Mouse (Mus musculus): ENCODE results near the gene Sh3gl2. TPM values are rescaled to one million over a fixed set of nuclear protein-coding genes. Genes with fewer than 3 reads are reported as not detected.
A peak's percentile ranks its signal among the peaks of the same experiment; 100 is the strongest.

The Sh3gl2 gene
- 17.1 and 17.5 TPM in 2 replicates for polyA plus RNA-seq (2014; fragmentation: Nextera tagmentation; extraction: Ambion mirVana)

DNA sequence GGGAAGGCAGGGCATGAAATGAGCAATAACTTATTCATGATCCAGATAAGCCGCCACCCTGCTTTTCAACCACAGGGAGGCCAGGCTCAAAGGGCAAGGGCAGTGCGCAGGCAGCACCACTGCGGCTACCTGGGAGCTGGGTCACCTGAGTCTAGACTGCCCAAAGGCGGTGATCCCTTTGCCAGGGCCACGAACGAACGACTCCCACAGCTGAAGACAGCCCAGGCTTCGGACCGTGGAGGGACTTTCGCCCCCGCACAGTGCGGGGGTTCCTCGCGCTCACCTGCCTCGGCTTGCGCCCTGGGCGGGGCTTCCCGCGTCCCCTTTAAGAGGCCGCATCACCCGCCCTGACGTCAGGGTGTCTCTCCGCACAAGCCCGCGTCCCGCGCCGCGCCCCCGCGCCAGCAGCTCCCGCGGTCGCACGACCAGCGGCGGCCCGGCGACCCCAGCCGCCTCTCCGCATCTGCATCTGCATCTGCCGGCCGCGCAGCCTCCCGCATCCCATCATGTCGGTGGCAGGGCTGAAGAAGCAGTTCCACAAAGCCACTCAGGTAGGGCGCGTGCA, at the start of gene Sh3gl2:
Gene Sh3gl2 (plus strand): TSS at position 56 of the 565 bp plus-strand sequence.
- Histone ChIP-seq H3K4me3 (ENCODE audit: low read depth, low read length) (peak within 1 kb of the TSS; percentile 53), H3K9me3 (ENCODE audit: control insufficient read depth, low read length) (no peaks in the 10 kb centered on the region), H3K27ac (ENCODE audit: low read depth) (peak within 1 kb of the TSS; percentile 30; the same call in 1 of the 2 replicates), H3K4me1 (replicated peaks; ENCODE audit: control insufficient read depth, insufficient read depth, low read length) (no peaks in the 10 kb centered on the region), H3K36me3 (ENCODE audit: control insufficient read depth, insufficient read depth, low read length) (no peaks in the 10 kb centered on the region), H3K9ac (ENCODE audit: low read length) (peak within 1 kb of the TSS; percentile 51), H3K27me3 (replicated peaks; ENCODE audit: control insufficient read depth, insufficient read depth, low read length) (peaks cover 42% of the 10 kb centered on the region), H3K4me2 (ENCODE audit: low read length) (peak within 1 kb of the TSS; percentile 86)
- WGBS, result under 1% methylated on average over 48 of the region's 48 CpGs
- DNase-seq (ENCODE audit: low spot score) (peak; percentile 87), ATAC-seq (replicated peaks; ENCODE audit: low FRiP score, low TSS enrichment, low read depth) (peak; percentile 92)

- Histone ChIP-seq H3K4me3 (ENCODE audit: low read depth, low read length) (no peak overlapping the region), H3K9me3 (ENCODE audit: control insufficient read depth, low read length) (no peaks in the 10 kb centered on the region), H3K4me1 (replicated peaks; ENCODE audit: control insufficient read depth, insufficient read depth, low read length) (no peaks in the 10 kb centered on the region), H3K9ac (ENCODE audit: low read length) (no peak overlapping the region), H3K27ac (ENCODE audit: low read depth) (no peak overlapping the region), H3K27me3 (replicated peaks; ENCODE audit: control insufficient read depth, insufficient read depth, low read length) (no peaks in the 10 kb centered on the region), H3K4me2 (ENCODE audit: low read length) (no peak overlapping the region), H3K36me3 (ENCODE audit: control insufficient read depth, insufficient read depth, low read length) (no peaks in the 10 kb centered on the region)
- WGBS, result 64% methylated on average over 4 of the region's 4 CpGs
- no peak for DNase-seq (ENCODE audit: low spot score)
- no peak for ATAC-seq (replicated peaks; ENCODE audit: low FRiP score, low TSS enrichment, low read depth)
These were observed 43.8 kb upstream of the Sh3gl2 start for GRCm38 (mm10) chr4:85161156-85161555.

DNA sequence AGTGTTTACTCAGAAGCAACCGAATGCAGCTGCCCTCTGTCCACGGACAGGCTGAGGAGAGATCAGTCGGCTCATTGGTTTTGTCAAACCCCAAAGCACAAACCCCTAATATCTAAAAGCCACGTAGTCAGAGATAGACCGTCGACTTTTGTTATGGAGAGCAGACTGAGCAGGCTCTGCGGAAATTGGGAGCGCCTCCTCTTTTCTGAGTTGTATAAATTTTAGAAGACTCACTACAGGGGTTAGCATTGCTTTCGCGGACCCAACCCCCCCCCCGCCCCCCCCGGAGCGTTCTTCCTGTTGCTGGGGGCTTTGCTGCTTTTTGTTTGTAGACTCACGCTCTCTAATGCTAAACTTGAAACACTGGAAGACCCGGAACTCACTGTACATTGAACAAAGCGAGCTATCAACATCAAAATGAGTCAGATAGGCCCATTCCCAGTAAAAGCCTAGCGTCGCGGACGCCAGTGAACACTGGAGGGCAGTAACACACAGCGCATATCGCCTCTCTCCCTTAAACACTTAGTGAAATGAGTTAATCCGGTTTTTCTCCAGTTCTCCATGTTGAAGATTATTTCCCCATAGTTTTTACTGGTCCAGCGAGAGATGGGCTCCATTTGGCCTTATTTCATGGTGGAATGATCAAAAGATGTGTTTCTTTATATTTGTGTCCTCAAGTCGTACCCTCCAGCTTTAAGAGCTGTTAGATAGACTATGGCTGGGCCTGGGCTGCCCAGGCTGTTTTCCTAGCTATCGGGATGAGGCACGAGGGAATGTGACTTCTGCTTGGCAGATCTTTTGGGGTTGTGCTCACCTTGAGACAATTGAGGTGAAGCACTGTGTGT, 42.2 kb upstream of the Sh3gl2 start:
- no peaks in the 10 kb centered on the region for H3K36me3 ChIP-seq (ENCODE audit: control insufficient read depth, insufficient read depth, low read length)
- H3K4me3 ChIP-seq (ENCODE audit: low read depth, low read length), result no peak overlapping the region
- no peaks in the 10 kb centered on the region for H3K27me3 ChIP-seq (replicated peaks; ENCODE audit: control insufficient read depth, insufficient read depth, low read length)
- no peaks in the 10 kb centered on the region for H3K4me1 ChIP-seq (replicated peaks; ENCODE audit: control insufficient read depth, insufficient read depth, low read length)
- H3K27ac ChIP-seq (ENCODE audit: low read depth), result no peak overlapping the region
- no peak overlapping the region for H3K9ac ChIP-seq (ENCODE audit: low read length)
- ATAC-seq (replicated peaks; ENCODE audit: low FRiP score, low TSS enrichment, low read depth) (peak; percentile 75; the same call in 1 of the 2 replicates), DNase-seq (ENCODE audit: low spot score) (peak; percentile 79)
- H3K4me2 ChIP-seq (ENCODE audit: low read length), result peak overlapping the region; percentile 33
- no peaks in the 10 kb centered on the region for H3K9me3 ChIP-seq (ENCODE audit: control insufficient read depth, low read length)
- 28% methylated on average over 27 of the region's 27 CpGs for WGBS

GRCm38 (mm10) chr4:85163313-85163615, 41.7 kb upstream of the Sh3gl2 start:
- Histone ChIP-seq H3K27me3 (replicated peaks; ENCODE audit: control insufficient read depth, insufficient read depth, low read length) (no peaks in the 10 kb centered on the region), H3K9ac (ENCODE audit: low read length) (no peak overlapping the region), H3K9me3 (ENCODE audit: control insufficient read depth, low read length) (no peaks in the 10 kb centered on the region), H3K36me3 (ENCODE audit: control insufficient read depth, insufficient read depth, low read length) (no peaks in the 10 kb centered on the region), H3K27ac (ENCODE audit: low read depth) (no peak overlapping the region), H3K4me2 (ENCODE audit: low read length) (no peak overlapping the region), H3K4me3 (ENCODE audit: low read depth, low read length) (no peak overlapping the region), H3K4me1 (replicated peaks; ENCODE audit: control insufficient read depth, insufficient read depth, low read length) (no peaks in the 10 kb centered on the region)
- 79% methylated on average over 2 of the region's 2 CpGs for whole genome bisulfite sequencing
- no peak for DNase-seq (ENCODE audit: low spot score)
- no peak for ATAC-seq (replicated peaks; ENCODE audit: low FRiP score, low TSS enrichment, low read depth)

GRCm38 (mm10) chr4:85168001-85168400, 36.9 kb upstream of the Sh3gl2 start:
- no peak overlapping the region for H3K9ac ChIP-seq (ENCODE audit: low read length)
- WGBS, result 92% methylated on average over 12 of the region's 12 CpGs
- DNase-seq (ENCODE audit: low spot score) (no peak), ATAC-seq (replicated peaks; ENCODE audit: low FRiP score, low TSS enrichment, low read depth) (no peak)
- H3K27ac ChIP-seq (ENCODE audit: low read depth), result no peak overlapping the region
- H3K27me3 ChIP-seq (replicated peaks; ENCODE audit: control insufficient read depth, insufficient read depth, low read length), result no peaks in the 10 kb centered on the region
- H3K36me3 ChIP-seq (ENCODE audit: control insufficient read depth, insufficient read depth, low read length), result no peaks in the 10 kb centered on the region
- H3K9me3 ChIP-seq (ENCODE audit: control insufficient read depth, low read length), result no peaks in the 10 kb centered on the region
- no peak overlapping the region for H3K4me2 ChIP-seq (ENCODE audit: low read length)
- no peaks in the 10 kb centered on the region for H3K4me1 ChIP-seq (replicated peaks; ENCODE audit: control insufficient read depth, insufficient read depth, low read length)
- no peak overlapping the region for H3K4me3 ChIP-seq (ENCODE audit: low read depth, low read length)

DNA sequence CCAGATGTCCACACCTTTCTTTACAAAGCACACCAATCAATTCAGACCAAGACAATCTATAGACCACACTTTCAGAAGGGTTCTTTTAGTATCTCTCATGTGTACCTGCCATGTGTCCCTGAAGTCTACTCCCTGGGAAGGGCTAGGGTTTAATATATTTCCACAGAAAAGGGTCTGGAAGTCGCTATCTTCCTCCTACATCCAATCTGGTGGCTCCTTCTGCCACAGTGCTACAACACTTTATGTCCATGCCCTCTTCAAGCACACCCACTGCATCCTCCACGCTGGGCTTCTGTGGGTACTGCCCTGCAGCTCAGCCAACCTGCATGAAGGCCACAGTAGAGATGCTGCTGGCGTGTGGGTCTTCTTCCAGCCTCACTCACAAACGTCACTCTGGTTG, 29.5 kb upstream of the Sh3gl2 start:
- no peaks in the 10 kb centered on the region for H3K27me3 ChIP-seq (replicated peaks; ENCODE audit: control insufficient read depth, insufficient read depth, low read length)
- DNase-seq (ENCODE audit: low spot score) (no peak), ATAC-seq (replicated peaks; ENCODE audit: low FRiP score, low TSS enrichment, low read depth) (no peak)
- H3K4me3 ChIP-seq (ENCODE audit: low read depth, low read length), result no peak overlapping the region
- H3K9me3 ChIP-seq (ENCODE audit: control insufficient read depth, low read length), result no peaks in the 10 kb centered on the region
- no peak overlapping the region for H3K9ac ChIP-seq (ENCODE audit: low read length)
- H3K36me3 ChIP-seq (ENCODE audit: control insufficient read depth, insufficient read depth, low read length), result no peaks in the 10 kb centered on the region
- no peak overlapping the region for H3K4me2 ChIP-seq (ENCODE audit: low read length)
- no peak overlapping the region for H3K27ac ChIP-seq (ENCODE audit: low read depth)
- WGBS, result 89% methylated on average over 4 of the region's 4 CpGs
- no peaks in the 10 kb centered on the region for H3K4me1 ChIP-seq (replicated peaks; ENCODE audit: control insufficient read depth, insufficient read depth, low read length)

DNA sequence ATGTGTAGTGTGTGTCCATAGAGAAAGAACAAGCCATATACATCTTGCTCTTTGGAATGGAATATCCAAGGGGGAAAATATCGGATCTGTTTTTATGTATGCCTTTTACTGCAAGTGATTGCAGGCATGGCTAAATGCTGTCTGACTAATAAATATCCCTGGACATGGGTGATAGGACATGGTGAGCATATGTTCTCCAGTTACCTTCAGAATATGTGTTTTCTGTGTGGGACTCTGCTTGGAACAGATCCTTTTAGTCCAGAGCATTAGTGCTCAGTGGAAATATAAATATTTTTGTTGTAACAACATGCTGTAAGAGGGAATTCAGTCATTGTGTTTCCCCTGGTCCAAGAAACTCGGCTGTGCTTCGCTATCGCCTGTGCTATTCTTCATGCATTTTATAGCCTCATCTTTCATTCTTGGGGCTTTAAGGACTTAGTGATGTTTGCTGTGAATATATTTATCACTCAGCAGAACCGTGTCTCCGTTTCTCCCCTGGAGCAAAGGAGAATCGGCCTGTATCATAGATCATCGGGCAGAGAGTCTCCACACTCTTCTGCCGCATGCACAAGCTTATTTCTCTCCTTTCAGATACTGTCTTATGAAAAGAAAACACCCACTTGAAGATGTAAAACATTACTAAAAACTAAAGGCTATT, 26.4 kb upstream of the Sh3gl2 start:
- no peak for ATAC-seq (replicated peaks; ENCODE audit: low FRiP score, low TSS enrichment, low read depth)
- H3K4me1 ChIP-seq (replicated peaks; ENCODE audit: control insufficient read depth, insufficient read depth, low read length), result no peaks in the 10 kb centered on the region

DNA sequence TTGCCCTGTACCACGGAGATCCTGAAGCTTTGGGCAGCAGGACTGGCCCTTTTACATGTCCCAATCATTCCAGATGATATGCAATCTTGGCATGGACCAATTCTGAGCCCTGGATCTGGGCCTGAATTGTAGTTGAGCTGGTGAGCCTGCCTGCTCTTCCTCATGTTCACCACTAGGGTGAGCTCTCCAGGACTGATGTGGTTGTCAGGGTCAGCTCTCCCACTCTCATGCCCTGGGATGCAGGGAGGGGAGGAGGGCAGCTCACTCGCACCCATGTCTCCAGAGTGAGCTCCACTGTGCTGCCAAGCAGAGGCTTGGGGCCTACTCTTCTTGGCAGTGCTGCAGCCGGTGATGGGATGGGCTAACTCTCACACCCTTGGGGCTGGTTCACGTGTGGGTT, 18.9 kb upstream of the Sh3gl2 start:
- H3K36me3 ChIP-seq (ENCODE audit: control insufficient read depth, insufficient read depth, low read length), result no peaks in the 10 kb centered on the region
- no peak overlapping the region for H3K4me2 ChIP-seq (ENCODE audit: low read length)
- H3K27me3 ChIP-seq (replicated peaks; ENCODE audit: control insufficient read depth, insufficient read depth, low read length), result no peaks in the 10 kb centered on the region
- no peak overlapping the region for H3K4me3 ChIP-seq (ENCODE audit: low read depth, low read length)
- no peak overlapping the region for H3K9ac ChIP-seq (ENCODE audit: low read length)
- no peaks in the 10 kb centered on the region for H3K4me1 ChIP-seq (replicated peaks; ENCODE audit: control insufficient read depth, insufficient read depth, low read length)
- H3K9me3 ChIP-seq (ENCODE audit: control insufficient read depth, low read length), result no peaks in the 10 kb centered on the region
- DNase-seq (ENCODE audit: low spot score), result no peak
- 53% methylated on average over 4 of the region's 4 CpGs for WGBS
- ATAC-seq (replicated peaks; ENCODE audit: low FRiP score, low TSS enrichment, low read depth), result no peak
- H3K27ac ChIP-seq (ENCODE audit: low read depth), result no peak overlapping the region

More for the DNA sequence above, 26.4 kb upstream of the Sh3gl2 start:
- WGBS, result 32% methylated on average over 9 of the region's 9 CpGs
- no peaks in the 10 kb centered on the region for H3K36me3 ChIP-seq (ENCODE audit: control insufficient read depth, insufficient read depth, low read length)
- no peak overlapping the region for H3K4me3 ChIP-seq (ENCODE audit: low read depth, low read length)
- DNase-seq (ENCODE audit: low spot score), result no peak
- no peaks in the 10 kb centered on the region for H3K27me3 ChIP-seq (replicated peaks; ENCODE audit: control insufficient read depth, insufficient read depth, low read length)
- H3K9me3 ChIP-seq (ENCODE audit: control insufficient read depth, low read length), result no peaks in the 10 kb centered on the region
- no peak overlapping the region for H3K4me2 ChIP-seq (ENCODE audit: low read length)
- H3K27ac ChIP-seq (ENCODE audit: low read depth), result no peak overlapping the region
- H3K9ac ChIP-seq (ENCODE audit: low read length), result no peak overlapping the region

All from intestine, embryonic 14.5 days (tissue).